Mouse (Mus musculus): ENCODE measurements around the gene Pdcd1lg2. TPM values are rescaled to one million over a fixed set of nuclear protein-coding genes. Genes with fewer than 3 reads are reported as not detected.

Pdcd1lg2 gene
- polyA plus RNA-seq, 1 experiment from 2014 or later: not detected

DNA sequence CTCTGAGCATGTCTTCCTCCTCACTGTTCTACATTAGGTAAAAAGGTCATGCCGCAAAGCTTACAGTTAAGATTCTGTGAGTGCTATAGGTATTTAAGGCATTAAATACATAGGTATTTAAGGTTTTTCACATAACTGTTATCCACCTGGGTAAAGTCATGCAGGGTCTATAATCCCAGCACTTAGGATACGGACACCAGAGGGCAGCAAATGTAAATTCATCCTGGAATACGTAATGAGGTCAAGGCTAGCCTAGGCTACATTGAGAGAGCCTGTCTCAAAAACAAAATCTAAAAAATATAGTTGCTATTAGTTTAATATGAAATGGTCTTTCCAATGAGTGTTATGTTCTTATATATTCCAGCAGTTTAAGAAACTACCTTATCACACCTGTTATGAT, 33.6 kb downstream of the Pdcd1lg2 start:
- no peak overlapping the region for H3K27ac ChIP-seq (replicated peaks; ENCODE audit: low read depth, low read length)
- H3K4me3 ChIP-seq (ENCODE audit: low read depth, low read length): no peak overlapping the region
- H3K4me1 ChIP-seq (ENCODE audit: control insufficient read depth, insufficient read depth, low read length): no peaks in the 10 kb centered on the region
- no peak overlapping the region for H3K9ac ChIP-seq (replicated peaks; ENCODE audit: low read length)
- no peak for ATAC-seq (replicated peaks; ENCODE audit: insufficient number of reproducible peaks, low FRiP score, low TSS enrichment, low read depth)
- no peak overlapping the region for H3K4me2 ChIP-seq (ENCODE audit: low read depth, low read length)
- no peaks in the 10 kb centered on the region for H3K36me3 ChIP-seq (replicated peaks; ENCODE audit: control insufficient read depth, insufficient read depth, low read depth, low read length)
- no peaks in the 10 kb centered on the region for H3K27me3 ChIP-seq (ENCODE audit: control insufficient read depth, insufficient read depth, low read length)
- H3K9me3 ChIP-seq (replicated peaks; ENCODE audit: control insufficient read depth, low read length): no peaks in the 10 kb centered on the region; the same call in 1 of the 2 replicates
- WGBS: 88% methylated on average over 3 of the region's 3 CpGs
- DNase-seq (ENCODE audit: low spot score): no peak

DNA sequence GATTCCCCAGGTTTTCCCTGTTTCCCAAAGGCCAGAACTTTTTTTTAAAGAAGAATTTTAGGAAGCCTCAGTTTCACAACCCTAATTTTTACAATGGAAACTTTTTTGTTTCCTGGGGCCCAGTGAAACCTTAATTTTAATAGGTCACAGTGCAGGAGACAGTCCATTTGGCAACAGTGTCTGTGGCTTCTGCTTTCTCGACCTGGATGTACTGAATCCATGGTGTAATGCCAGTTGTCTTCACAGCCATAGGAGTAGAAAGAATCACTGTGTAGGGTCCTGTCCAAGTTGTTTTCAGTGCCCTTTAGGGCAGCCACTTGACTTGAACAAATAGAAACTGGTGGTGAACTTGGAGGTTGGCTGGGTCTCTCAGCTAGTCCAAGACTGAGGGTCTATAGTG, 37.7 kb downstream of the Pdcd1lg2 start:
- 79% methylated on average over 1 of the region's 1 CpGs for WGBS
- ATAC-seq (replicated peaks; ENCODE audit: insufficient number of reproducible peaks, low FRiP score, low TSS enrichment, low read depth) (no peak), DNase-seq (ENCODE audit: low spot score) (no peak)
- Histone ChIP-seq H3K9me3 (replicated peaks; ENCODE audit: control insufficient read depth, low read length) (no peaks in the 10 kb centered on the region; the same call in 1 of the 2 replicates), H3K27me3 (ENCODE audit: control insufficient read depth, insufficient read depth, low read length) (no peaks in the 10 kb centered on the region), H3K4me3 (ENCODE audit: low read depth, low read length) (no peak overlapping the region), H3K27ac (replicated peaks; ENCODE audit: low read depth, low read length) (no peak overlapping the region), H3K4me1 (ENCODE audit: control insufficient read depth, insufficient read depth, low read length) (no peaks in the 10 kb centered on the region), H3K36me3 (replicated peaks; ENCODE audit: control insufficient read depth, insufficient read depth, low read depth, low read length) (no peaks in the 10 kb centered on the region), H3K4me2 (ENCODE audit: low read depth, low read length) (no peak overlapping the region), H3K9ac (replicated peaks; ENCODE audit: low read length) (no peak overlapping the region)

DNA sequence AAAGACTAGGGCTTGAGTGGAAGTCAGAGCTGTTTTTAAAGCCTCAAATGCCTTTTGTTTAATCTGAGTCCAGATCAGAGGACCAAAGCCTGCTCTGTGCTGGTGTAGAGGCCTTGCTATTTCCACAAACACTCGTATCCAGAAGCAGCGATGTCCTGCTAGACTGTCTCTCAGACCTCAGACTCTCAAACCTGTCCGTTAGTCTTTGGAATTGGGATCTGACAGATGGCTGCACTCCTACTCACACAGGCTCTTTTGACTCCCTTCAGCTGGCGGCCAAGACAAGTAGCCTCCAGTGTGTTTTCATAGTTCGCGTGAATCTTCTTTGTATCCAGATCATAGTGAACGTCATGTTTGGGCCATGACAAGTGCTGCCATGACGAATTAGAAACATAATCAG, 39.7 kb downstream of the Pdcd1lg2 start:
- Histone ChIP-seq H3K4me1 (ENCODE audit: control insufficient read depth, insufficient read depth, low read length) (no peaks in the 10 kb centered on the region), H3K36me3 (replicated peaks; ENCODE audit: control insufficient read depth, insufficient read depth, low read depth, low read length) (no peaks in the 10 kb centered on the region), H3K4me2 (ENCODE audit: low read depth, low read length) (no peak overlapping the region), H3K9me3 (replicated peaks; ENCODE audit: control insufficient read depth, low read length) (no peaks in the 10 kb centered on the region), H3K27me3 (ENCODE audit: control insufficient read depth, insufficient read depth, low read length) (no peaks in the 10 kb centered on the region), H3K27ac (replicated peaks; ENCODE audit: low read depth, low read length) (no peak overlapping the region), H3K9ac (replicated peaks; ENCODE audit: low read length) (no peak overlapping the region), H3K4me3 (ENCODE audit: low read depth, low read length) (no peak overlapping the region)
- 87% methylated on average over 8 of the region's 8 CpGs for WGBS
- no peak for ATAC-seq (replicated peaks; ENCODE audit: insufficient number of reproducible peaks, low FRiP score, low TSS enrichment, low read depth)
- DNase-seq (ENCODE audit: low spot score): no peak

DNA sequence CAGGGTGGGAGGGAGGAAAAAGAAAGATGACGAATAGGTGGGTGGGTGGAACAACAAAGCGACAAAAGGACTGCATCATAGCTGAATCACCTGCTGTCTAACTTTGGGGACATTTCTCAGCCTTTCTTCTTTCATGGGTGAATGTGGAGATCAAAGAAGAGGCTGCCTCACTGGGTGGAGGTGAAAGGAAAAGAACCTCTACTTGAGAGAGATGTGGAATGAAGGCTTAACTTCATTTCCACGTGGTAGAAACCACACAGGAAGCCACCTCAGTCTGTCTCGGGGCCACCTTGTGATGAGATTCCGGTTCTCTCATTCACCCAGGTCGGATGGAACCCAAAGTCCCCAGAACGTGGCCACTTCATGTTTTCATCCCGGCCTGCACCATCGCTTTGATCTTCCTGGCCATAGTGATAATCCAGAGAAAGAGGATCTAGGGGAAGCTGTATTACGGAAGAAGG, 43.5 kb downstream of the Pdcd1lg2 start:
- Histone ChIP-seq H3K36me3 (replicated peaks; ENCODE audit: control insufficient read depth, insufficient read depth, low read depth, low read length) (no peaks in the 10 kb centered on the region), H3K9me3 (replicated peaks; ENCODE audit: control insufficient read depth, low read length) (no peaks in the 10 kb centered on the region), H3K4me3 (ENCODE audit: low read depth, low read length) (no peak overlapping the region), H3K4me1 (ENCODE audit: control insufficient read depth, insufficient read depth, low read length) (no peaks in the 10 kb centered on the region), H3K4me2 (ENCODE audit: low read depth, low read length) (no peak overlapping the region), H3K27me3 (ENCODE audit: control insufficient read depth, insufficient read depth, low read length) (no peaks in the 10 kb centered on the region), H3K9ac (replicated peaks; ENCODE audit: low read length) (no peak overlapping the region), H3K27ac (replicated peaks; ENCODE audit: low read depth, low read length) (no peak overlapping the region)
- no peak for DNase-seq (ENCODE audit: low spot score)
- WGBS: 89% methylated on average over 10 of the region's 10 CpGs
- ATAC-seq (replicated peaks; ENCODE audit: insufficient number of reproducible peaks, low FRiP score, low TSS enrichment, low read depth): no peak

DNA sequence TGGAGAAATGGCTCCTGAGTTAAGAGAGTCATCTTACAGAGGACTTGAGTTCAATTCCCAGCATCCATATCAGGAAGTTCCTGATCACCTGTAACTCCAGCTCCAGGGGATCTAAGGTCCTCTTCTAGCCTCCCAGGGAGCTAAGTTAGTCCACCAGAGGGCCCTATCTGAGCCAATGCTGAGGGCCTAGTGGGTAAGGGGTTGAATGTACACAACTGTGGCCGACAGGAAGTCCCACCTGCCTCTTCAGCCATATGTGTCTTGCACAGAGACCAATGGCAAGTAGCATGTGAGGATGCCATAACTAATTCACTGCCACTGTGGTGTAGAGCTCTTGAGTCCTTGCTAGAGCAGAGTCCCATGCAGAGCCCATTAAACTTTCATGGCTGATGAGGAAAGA, 44.4 kb downstream of the Pdcd1lg2 start:
- Histone ChIP-seq H3K36me3 (replicated peaks; ENCODE audit: control insufficient read depth, insufficient read depth, low read depth, low read length) (no peaks in the 10 kb centered on the region), H3K4me1 (ENCODE audit: control insufficient read depth, insufficient read depth, low read length) (no peaks in the 10 kb centered on the region), H3K9ac (replicated peaks; ENCODE audit: low read length) (no peak overlapping the region), H3K9me3 (replicated peaks; ENCODE audit: control insufficient read depth, low read length) (no peaks in the 10 kb centered on the region), H3K4me2 (ENCODE audit: low read depth, low read length) (no peak overlapping the region), H3K27ac (replicated peaks; ENCODE audit: low read depth, low read length) (no peak overlapping the region), H3K27me3 (ENCODE audit: control insufficient read depth, insufficient read depth, low read length) (no peaks in the 10 kb centered on the region), H3K4me3 (ENCODE audit: low read depth, low read length) (no peak overlapping the region)
- DNase-seq (ENCODE audit: low spot score) (no peak), ATAC-seq (replicated peaks; ENCODE audit: insufficient number of reproducible peaks, low FRiP score, low TSS enrichment, low read depth) (no peak)
- WGBS: 83% methylated on average over 1 of the region's 1 CpGs

DNA sequence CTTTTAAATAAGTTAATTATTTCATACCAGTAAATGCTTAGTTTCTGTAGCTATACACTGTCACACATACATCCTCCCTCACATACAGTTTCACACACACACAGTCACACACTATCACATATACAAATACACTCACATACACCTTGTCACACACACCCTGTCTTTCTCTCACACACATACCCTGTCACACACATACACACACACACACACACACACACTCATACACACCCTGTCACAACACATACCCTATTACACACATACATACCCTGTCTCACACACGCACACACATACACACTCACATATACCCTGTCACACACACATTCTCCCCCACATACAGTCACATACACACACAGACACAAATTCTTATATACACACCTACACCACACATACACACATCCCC, 47.3 kb downstream of the Pdcd1lg2 start:
- Histone ChIP-seq H3K27ac (replicated peaks; ENCODE audit: low read depth, low read length) (no peak overlapping the region), H3K27me3 (ENCODE audit: control insufficient read depth, insufficient read depth, low read length) (no peaks in the 10 kb centered on the region), H3K4me2 (ENCODE audit: low read depth, low read length) (no peak overlapping the region), H3K36me3 (replicated peaks; ENCODE audit: control insufficient read depth, insufficient read depth, low read depth, low read length) (no peaks in the 10 kb centered on the region), H3K4me3 (ENCODE audit: low read depth, low read length) (no peak overlapping the region), H3K4me1 (ENCODE audit: control insufficient read depth, insufficient read depth, low read length) (no peaks in the 10 kb centered on the region), H3K9me3 (replicated peaks; ENCODE audit: control insufficient read depth, low read length) (no peaks in the 10 kb centered on the region), H3K9ac (replicated peaks; ENCODE audit: low read length) (no peak overlapping the region)
- WGBS: 93% methylated on average over 1 of the region's 1 CpGs
- DNase-seq (ENCODE audit: low spot score): no peak
- ATAC-seq (replicated peaks; ENCODE audit: insufficient number of reproducible peaks, low FRiP score, low TSS enrichment, low read depth): no peak

DNA sequence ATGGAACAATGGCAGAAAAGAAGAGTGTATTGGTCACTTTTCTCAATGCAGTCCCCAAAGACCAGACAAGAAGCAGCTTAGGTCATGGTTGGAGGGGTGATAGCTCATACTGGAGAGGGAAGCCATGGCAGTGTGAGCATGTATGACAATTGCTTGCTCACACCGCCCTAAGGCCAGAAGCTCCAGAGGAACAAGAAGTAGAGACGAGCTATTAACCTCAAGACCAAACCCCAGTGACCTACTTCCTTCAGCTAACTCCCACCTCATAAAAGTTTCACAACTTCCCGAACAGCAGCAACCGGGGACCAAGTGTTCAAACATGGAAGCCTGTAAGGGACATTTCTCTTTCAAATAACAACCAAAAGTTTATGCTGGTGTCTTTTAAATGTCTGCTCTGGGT, 51.7 kb downstream of the Pdcd1lg2 start:
- H3K4me2 ChIP-seq (ENCODE audit: low read depth, low read length): no peak overlapping the region
- no peaks in the 10 kb centered on the region for H3K4me1 ChIP-seq (ENCODE audit: control insufficient read depth, insufficient read depth, low read length)
- H3K27ac ChIP-seq (replicated peaks; ENCODE audit: low read depth, low read length): no peak overlapping the region
- H3K9ac ChIP-seq (replicated peaks; ENCODE audit: low read length): no peak overlapping the region
- no peaks in the 10 kb centered on the region for H3K27me3 ChIP-seq (ENCODE audit: control insufficient read depth, insufficient read depth, low read length)
- WGBS: 86% methylated on average over 4 of the region's 4 CpGs
- no peaks in the 10 kb centered on the region for H3K36me3 ChIP-seq (replicated peaks; ENCODE audit: control insufficient read depth, insufficient read depth, low read depth, low read length)
- DNase-seq (ENCODE audit: low spot score) (no peak), ATAC-seq (replicated peaks; ENCODE audit: insufficient number of reproducible peaks, low FRiP score, low TSS enrichment, low read depth) (no peak)
- H3K4me3 ChIP-seq (ENCODE audit: low read depth, low read length): no peak overlapping the region
- no peaks in the 10 kb centered on the region for H3K9me3 ChIP-seq (replicated peaks; ENCODE audit: control insufficient read depth, low read length)

DNA sequence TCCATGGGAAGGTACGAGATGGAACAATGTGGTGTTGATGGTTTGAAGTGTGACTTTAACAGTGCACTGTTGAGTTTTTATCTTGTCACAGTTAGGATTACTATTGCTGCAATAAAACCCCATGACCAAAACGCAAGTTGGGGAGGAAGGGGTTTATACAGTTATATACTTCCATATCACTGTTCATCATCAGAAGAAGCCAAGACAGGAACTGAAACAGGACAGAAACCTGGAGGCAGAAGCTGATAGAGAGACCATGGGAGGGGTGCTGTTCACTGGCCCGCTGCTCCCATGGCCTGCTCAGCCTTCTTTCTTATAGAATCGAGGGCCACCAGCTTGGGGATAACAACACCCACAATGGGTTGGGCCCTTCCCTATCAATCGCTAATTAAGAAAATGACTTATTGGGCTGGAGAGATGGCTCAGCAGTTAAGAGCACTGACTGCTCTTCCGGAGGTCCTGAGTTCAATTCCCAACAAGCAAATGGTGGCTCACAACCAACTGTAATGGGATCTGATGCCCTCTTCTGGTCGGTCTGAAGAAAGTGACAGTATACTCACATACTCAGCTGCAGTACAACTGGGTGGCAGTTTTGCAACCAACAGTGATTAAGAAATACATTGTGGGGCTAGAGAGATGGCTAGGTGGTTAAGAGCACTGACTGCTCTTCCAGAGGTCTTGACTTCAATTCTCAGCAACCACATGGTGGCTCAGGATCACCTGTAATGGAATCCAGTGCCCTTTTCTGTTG, 53.1 kb downstream of the Pdcd1lg2 start:
- Histone ChIP-seq H3K27ac (replicated peaks; ENCODE audit: low read depth, low read length) (no peak overlapping the region), H3K9me3 (replicated peaks; ENCODE audit: control insufficient read depth, low read length) (no peaks in the 10 kb centered on the region), H3K36me3 (replicated peaks; ENCODE audit: control insufficient read depth, insufficient read depth, low read depth, low read length) (no peaks in the 10 kb centered on the region), H3K4me2 (ENCODE audit: low read depth, low read length) (no peak overlapping the region), H3K9ac (replicated peaks; ENCODE audit: low read length) (no peak overlapping the region), H3K4me1 (ENCODE audit: control insufficient read depth, insufficient read depth, low read length) (no peaks in the 10 kb centered on the region), H3K4me3 (ENCODE audit: low read depth, low read length) (no peak overlapping the region), H3K27me3 (ENCODE audit: control insufficient read depth, insufficient read depth, low read length) (no peaks in the 10 kb centered on the region)
- WGBS: 91% methylated on average over 7 of the region's 7 CpGs
- ATAC-seq (replicated peaks; ENCODE audit: insufficient number of reproducible peaks, low FRiP score, low TSS enrichment, low read depth): no peak
- DNase-seq (ENCODE audit: low spot score): no peak
